Mouse (Mus musculus) urinary bladder, adult 2 months (tissue): ENCODE measurements around the gene Gne. TPM values are rescaled to one million over a fixed set of nuclear protein-coding genes. Genes with fewer than 3 reads are reported as not detected.

Source experiments
- DNase-seq: peaks from one replicate; pipeline ENCODE4 v3.0.0; 2022; ENCODE audit warnings: low spot score
- polyA plus RNA-seq: library from polyadenylated mRNA; depleted of rRNA; stranded (reverse); fragments of >200 nt; gene quantifications from 2 replicates; pipeline ENCODE4 v1.2.3, GENCODE M21; 2012

Gene Gne
- polyA plus RNA-seq, 1 experiment = 11.6 TPM

GRCm38 (mm10) chr4:44024241-44024640 is 59.7 kb downstream of the Gne start:
- DNase-seq = peak; percentile 8

GRCm38 (mm10) chr4:44023681-44024080 is 60.3 kb downstream of the Gne start:
- peak; percentile 14 for DNase-seq

- peak; percentile 14 for DNase-seq
These were observed 61.2 kb downstream of the Gne start for GRCm38 (mm10) chr4:44022766-44023165.

GRCm38 (mm10) chr4:44022323-44022722 is 61.7 kb downstream of the Gne start:
- DNase-seq = no peak

- no peak for DNase-seq
These were observed 67.2 kb downstream of the Gne start for GRCm38 (mm10) chr4:44016791-44017190.

- DNase-seq = no peak
These were observed 67.9 kb downstream of the Gne start for GRCm38 (mm10) chr4:44016071-44016470.

- DNase-seq = no peak
These were observed 70.4 kb downstream of the Gne start for GRCm38 (mm10) chr4:44013391-44014070.

GRCm38 (mm10) chr4:44012376-44013367 is 71.3 kb downstream of the Gne start:
- peak; percentile 67 for DNase-seq

- DNase-seq = no peak
These were observed 72.2 kb downstream of the Gne start for GRCm38 (mm10) chr4:44011799-44012198.

GRCm38 (mm10) chr4:44010893-44011292 is 73.1 kb downstream of the Gne start:
- no peak for DNase-seq

- no peak for DNase-seq
These were observed 73.8 kb downstream of the Gne start for GRCm38 (mm10) chr4:44010176-44010575.

- DNase-seq = no peak
These were observed 79.2 kb downstream of the Gne start for GRCm38 (mm10) chr4:44004623-44005409.

- DNase-seq = no peak
These were observed 79.9 kb downstream of the Gne start, which contains the start of gene Clta for GRCm38 (mm10) chr4:44004126-44004525. Gene Clta, plus strand, starts transcription at chr4:44004452.

- DNase-seq = no peak
These were observed 80.4 kb downstream of the Gne start for GRCm38 (mm10) chr4:44003622-44004021.

- no peak for DNase-seq
These were observed 89.6 kb downstream of the Gne start for GRCm38 (mm10) chr4:43994342-43994741.

- DNase-seq = no peak
These were observed 90.9 kb downstream of the Gne start for GRCm38 (mm10) chr4:43993072-43993471.

- no peak for DNase-seq
These were observed 95.0 kb downstream of the Gne start for GRCm38 (mm10) chr4:43988976-43989375.

GRCm38 (mm10) chr4:43984326-43984725 is 99.7 kb downstream of the Gne start:
- no peak for DNase-seq
